Mouse (Mus musculus) limb, embryonic 11.5 days (tissue): ENCODE measurements at regions not wholly inside any gene's neighbourhood (a gene's known extent, or its start where the extent isn't known, plus 50 kb on each side); places are given as distances from the start of the nearest gene placed in this dataset.
"Not testable (repeated sequence)": the region's sequence is repeated elsewhere in the genome, so short reads cannot be mapped to it uniquely, and the experiment has no call there.

ENCODE experiments used
- ATAC-seq: fragments of 200-750 bp; cut with Nextera tagmentation; 2 replicates; pipeline ENCODE4 v1.8.0; 2017; ENCODE audit warnings: low read depth; ENCODE audit not compliant: insufficient number of reproducible peaks, low FRiP score, low TSS enrichment
- DNase-seq: peaks from one replicate; pipeline ENCODE4 v3.0.0-alpha.2; 2015; ENCODE audit warnings: low spot score
- H3K27ac ChIP-seq: fragments of 300-500 bp; sonication (generic); replicated peaks from 2 replicates; pipeline ENCODE4 v1.5.1; 2014; ENCODE audit warnings: low read depth, mild to moderate bottlenecking, low read length
- H3K27me3 ChIP-seq: fragments of 300-500 bp; sonication (generic); 2 replicates; pipeline ENCODE4 v1.6.1; 2014; ENCODE audit warnings: mild to moderate bottlenecking, low read length, mixed read lengths; ENCODE audit not compliant: control insufficient read depth, insufficient read depth
- H3K36me3 ChIP-seq: fragments of 300-500 bp; sonication (generic); 2 replicates; pipeline ENCODE4 v1.6.1; 2014; ENCODE audit warnings: mild to moderate bottlenecking, low read length, moderate library complexity, mixed read lengths; ENCODE audit not compliant: control insufficient read depth, insufficient read depth
- H3K4me1 ChIP-seq: fragments of 300-500 bp; sonication (generic); 2 replicates; pipeline ENCODE4 v1.6.1; 2014; ENCODE audit warnings: low read length, mixed read lengths; ENCODE audit not compliant: control insufficient read depth, insufficient read depth
- H3K4me2 ChIP-seq: fragments of 300-500 bp; sonication (generic); 2 replicates; pipeline ENCODE4 v1.6.1; 2014; ENCODE audit warnings: low read depth, mild to moderate bottlenecking, moderate library complexity; ENCODE audit not compliant: severe bottlenecking
- H3K4me3 ChIP-seq: fragments of 300-500 bp; sonication (generic); 2 replicates; pipeline ENCODE4 v1.5.1; 2014; ENCODE audit warnings: low read depth, low read length
- H3K9ac ChIP-seq: fragments of 300-500 bp; sonication (generic); 2 replicates; pipeline ENCODE4 v1.6.1; 2014; ENCODE audit warnings: mild to moderate bottlenecking, low read length
- H3K9me3 ChIP-seq: fragments of 300-500 bp; sonication (generic); 2 replicates; pipeline ENCODE4 v1.6.1; 2016; ENCODE audit warnings: low read length; ENCODE audit not compliant: control insufficient read depth
- WGBS: fragments of 180-500 bp; shearing (Covaris S2); extraction: QIAGEN DNeasy Blood & Tissue Kit; methylation state at CpG from one replicate; pipeline ENCODE4 v1.1.7; 2014; 5-methylcytosine and 5-hydroxymethylcytosine counted together

- no peak overlapping the region for H3K9ac ChIP-seq
- H3K36me3 ChIP-seq, result no peaks in the 10 kb centered on the region
- DNase-seq (no peak), ATAC-seq (no peak)
- H3K27ac ChIP-seq, result no peak overlapping the region
- H3K4me1 ChIP-seq, result no peaks in the 10 kb centered on the region
- H3K4me3 ChIP-seq, result no peak overlapping the region
- H3K27me3 ChIP-seq, result no peaks in the 10 kb centered on the region
- no peak overlapping the region for H3K4me2 ChIP-seq
- no peaks in the 10 kb centered on the region for H3K9me3 ChIP-seq
These were observed 1972.9 kb downstream of the 9330182O14Rik start for GRCm38 (mm10) chr15:42107106-42107505.

GRCm38 (mm10) chr15:42111811-42112210 is 1977.6 kb downstream of the 9330182O14Rik start:
- WGBS, result 52% methylated on average over 5 of the region's 5 CpGs
- DNase-seq, result no peak
- H3K4me3 ChIP-seq, result no peak overlapping the region
- H3K4me2 ChIP-seq, result no peak overlapping the region
- no peaks in the 10 kb centered on the region for H3K4me1 ChIP-seq
- no peaks in the 10 kb centered on the region for H3K9me3 ChIP-seq
- no peak overlapping the region for H3K27ac ChIP-seq
- ATAC-seq, result no peak
- H3K27me3 ChIP-seq, result no peaks in the 10 kb centered on the region
- H3K36me3 ChIP-seq, result no peaks in the 10 kb centered on the region
- H3K9ac ChIP-seq, result no peak overlapping the region

GRCm38 (mm10) chr15:42127471-42127870 is 1993.3 kb downstream of the 9330182O14Rik start:
- H3K9ac ChIP-seq, result no peak overlapping the region
- DNase-seq (no peak), ATAC-seq (no peak)
- H3K27me3 ChIP-seq, result no peaks in the 10 kb centered on the region
- H3K36me3 ChIP-seq, result no peaks in the 10 kb centered on the region
- H3K27ac ChIP-seq, result no peak overlapping the region
- no peaks in the 10 kb centered on the region for H3K9me3 ChIP-seq
- no peak overlapping the region for H3K4me2 ChIP-seq
- 58% methylated on average over 1 of the region's 1 CpGs for WGBS
- H3K4me1 ChIP-seq, result no peaks in the 10 kb centered on the region
- no peak overlapping the region for H3K4me3 ChIP-seq

GRCm38 (mm10) chr15:42128976-42129375 is 1994.8 kb downstream of the 9330182O14Rik start:
- H3K9ac ChIP-seq, result no peak overlapping the region
- 91% methylated on average over 3 of the region's 3 CpGs for WGBS
- no peaks in the 10 kb centered on the region for H3K4me1 ChIP-seq
- no peaks in the 10 kb centered on the region for H3K9me3 ChIP-seq
- no peaks in the 10 kb centered on the region for H3K27me3 ChIP-seq
- DNase-seq (no peak), ATAC-seq (no peak)
- H3K4me3 ChIP-seq, result no peak overlapping the region
- no peak overlapping the region for H3K4me2 ChIP-seq
- no peaks in the 10 kb centered on the region for H3K36me3 ChIP-seq
- H3K27ac ChIP-seq, result no peak overlapping the region

GRCm38 (mm10) chr15:42166546-42166945 is 2032.4 kb downstream of the 9330182O14Rik start:
- Histone ChIP-seq H3K4me1 (no peaks in the 10 kb centered on the region), H3K4me3 (no peak overlapping the region)
- no peak for ATAC-seq

GRCm38 (mm10) chr15:42177766-42178165 is 2043.6 kb downstream of the 9330182O14Rik start:
- H3K4me1 ChIP-seq, result not testable (repeated sequence)
- 70% methylated on average over 1 of the region's 1 CpGs for WGBS

More at GRCm38 (mm10) chr15:42166546-42166945, 2032.4 kb downstream of the 9330182O14Rik start:
- H3K27ac ChIP-seq, result no peak overlapping the region
- H3K9me3 ChIP-seq, result no peaks in the 10 kb centered on the region
- no peak overlapping the region for H3K9ac ChIP-seq
- H3K4me2 ChIP-seq, result no peak overlapping the region
- DNase-seq, result no peak
- no peaks in the 10 kb centered on the region for H3K36me3 ChIP-seq
- no peaks in the 10 kb centered on the region for H3K27me3 ChIP-seq

GRCm38 (mm10) chr15:42207187-42207846 is 2073.2 kb downstream of the 9330182O14Rik start:
- H3K9me3 ChIP-seq, result no peaks in the 10 kb centered on the region
- no peaks in the 10 kb centered on the region for H3K36me3 ChIP-seq
- DNase-seq (no peak), ATAC-seq (no peak)
- H3K9ac ChIP-seq, result no peak overlapping the region
- no peak overlapping the region for H3K4me2 ChIP-seq
- H3K4me1 ChIP-seq, result no peaks in the 10 kb centered on the region
- WGBS, result 72% methylated on average over 5 of the region's 5 CpGs
- no peak overlapping the region for H3K4me3 ChIP-seq
- H3K27ac ChIP-seq, result no peak overlapping the region
- H3K27me3 ChIP-seq, result no peaks in the 10 kb centered on the region

More at GRCm38 (mm10) chr15:42177766-42178165, 2043.6 kb downstream of the 9330182O14Rik start:
- H3K27me3 ChIP-seq, ATAC-seq, DNase-seq, H3K36me3 ChIP-seq, H3K9ac ChIP-seq, H3K9me3 ChIP-seq, H3K4me2 ChIP-seq, H3K27ac ChIP-seq, H3K4me3 ChIP-seq: not testable (repeated sequence)

- Histone ChIP-seq H3K36me3 (no peaks in the 10 kb centered on the region), H3K4me2 (no peak overlapping the region), H3K27ac (no peak overlapping the region), H3K4me3 (no peak overlapping the region), H3K9me3 (no peaks in the 10 kb centered on the region), H3K4me1 (no peaks in the 10 kb centered on the region), H3K9ac (no peak overlapping the region), H3K27me3 (no peaks in the 10 kb centered on the region)
- no peak for ATAC-seq
- WGBS, result 92% methylated on average over 11 of the region's 11 CpGs
- DNase-seq, result no peak
These were observed 2085.3 kb downstream of the 9330182O14Rik start for GRCm38 (mm10) chr15:42219496-42219895.

GRCm38 (mm10) chr15:42220005-42220404 is 2085.8 kb downstream of the 9330182O14Rik start:
- Histone ChIP-seq H3K4me2 (no peak overlapping the region), H3K27me3 (no peaks in the 10 kb centered on the region), H3K9me3 (no peaks in the 10 kb centered on the region), H3K9ac (no peak overlapping the region), H3K36me3 (no peaks in the 10 kb centered on the region), H3K27ac (no peak overlapping the region), H3K4me3 (no peak overlapping the region), H3K4me1 (no peaks in the 10 kb centered on the region)
- ATAC-seq (0 out of 2 replicates have a peak, but pooled peaks have one; percentile 31), DNase-seq (no peak)
- 72% methylated on average over 3 of the region's 3 CpGs for WGBS
